Mouse (Mus musculus) intestine, embryonic 14.5 days (tissue): ENCODE measurements around the gene Ddx51. TPM values are rescaled to one million over a fixed set of nuclear protein-coding genes. Genes with fewer than 3 reads are reported as not detected.

Source experiments
- ATAC-seq: fragments of 200-750 bp; cut with Nextera tagmentation; replicated peaks from 2 replicates; pipeline ENCODE4 v1.8.0; 2017; ENCODE audit warnings: low read depth, moderate number of reproducible peaks, moderate TSS enrichment, moderate library complexity; ENCODE audit not compliant: low FRiP score, low TSS enrichment
- DNase-seq: peaks from one replicate; pipeline ENCODE4 v3.0.0-alpha.2; 2018; ENCODE audit warnings: low spot score
- H3K27ac ChIP-seq: fragments of 300-500 bp; sonication (generic); 2 replicates; pipeline ENCODE4 v1.5.1; 2014; ENCODE audit warnings: low read depth, mild to moderate bottlenecking, control low read depth
- H3K27me3 ChIP-seq: fragments of 300-500 bp; sonication (generic); replicated peaks from 2 replicates; pipeline ENCODE4 v1.6.1; 2014; ENCODE audit warnings: low read length, control low read depth; ENCODE audit not compliant: control insufficient read depth, insufficient read depth
- H3K36me3 ChIP-seq: fragments of 300-500 bp; sonication (generic); 2 replicates; pipeline ENCODE4 v1.6.1; 2014; ENCODE audit warnings: low read length, control low read depth; ENCODE audit not compliant: control insufficient read depth, insufficient read depth
- H3K4me1 ChIP-seq: fragments of 300-500 bp; sonication (generic); replicated peaks from 2 replicates; pipeline ENCODE4 v1.6.1; 2014; ENCODE audit warnings: low read length, control low read depth, mixed read lengths; ENCODE audit not compliant: control insufficient read depth, insufficient read depth
- H3K4me2 ChIP-seq: fragments of 300-500 bp; sonication (generic); 2 replicates; pipeline ENCODE4 v1.6.1; 2014; ENCODE audit warnings: low read length
- H3K4me3 ChIP-seq: fragments of 300-500 bp; sonication (generic); 2 replicates; pipeline ENCODE4 v1.5.1; 2014; ENCODE audit warnings: low read depth, low read length, control low read depth, mixed read lengths
- H3K9ac ChIP-seq: fragments of 300-500 bp; sonication (generic); 2 replicates; pipeline ENCODE4 v1.6.1; 2014; ENCODE audit warnings: mild to moderate bottlenecking, low read length
- H3K9me3 ChIP-seq: fragments of 300-500 bp; sonication (generic); 2 replicates; pipeline ENCODE4 v1.6.1; 2016; ENCODE audit warnings: low read length, control low read depth; ENCODE audit not compliant: control insufficient read depth
- WGBS: fragments of 180-500 bp; shearing (Covaris S2); extraction: QIAGEN DNeasy Blood & Tissue Kit; methylation state at CpG from one replicate; pipeline ENCODE4 v1.1.7; 2014; 5-methylcytosine and 5-hydroxymethylcytosine counted together
- microRNA-seq: library from miRNA; unstranded; fragments of <30 nt; microRNA quantifications from one replicate; pipeline ENCODE4, GENCODE M21; 2016
- polyA plus RNA-seq: library from polyadenylated mRNA; unstranded; fragments of >200 nt; fragmentation: Nextera tagmentation; extraction: Ambion mirVana; gene quantifications from 2 replicates; pipeline ENCODE4 v1.2.1, GENCODE M21; 2014

The Ddx51 gene
- polyA plus RNA-seq, 1 experiment from 2014 or later: 27.0 TPM

DNA sequence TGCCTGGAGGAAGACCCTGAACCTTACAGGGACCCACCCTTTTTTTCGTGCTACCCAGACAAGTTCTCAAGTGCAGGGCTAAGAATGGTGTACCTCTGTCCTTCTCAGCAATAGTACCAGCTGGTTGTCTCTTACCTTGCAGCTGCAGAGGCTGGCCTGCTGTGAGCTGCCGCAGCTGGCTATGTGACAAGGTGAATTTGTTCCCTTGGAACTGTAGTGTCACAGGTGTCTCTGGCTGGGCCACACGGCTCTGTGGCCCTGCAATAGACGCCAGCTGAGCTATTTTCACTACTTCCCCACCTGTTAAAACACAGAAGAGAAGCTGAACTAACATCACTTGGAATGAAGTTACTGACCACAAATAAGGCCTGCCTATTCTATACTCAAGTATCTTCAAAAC is 45.4 kb downstream of the Ddx51 start:
- WGBS: 93% methylated on average over 4 of the region's 4 CpGs
- Histone ChIP-seq H3K9me3 (no peaks in the 10 kb centered on the region), H3K27ac (no peak overlapping the region), H3K9ac (no peak overlapping the region), H3K27me3 (no peaks in the 10 kb centered on the region), H3K4me3 (no peak overlapping the region), H3K4me1 (no peaks in the 10 kb centered on the region), H3K4me2 (no peak overlapping the region), H3K36me3 (peaks cover 95% of the 10 kb centered on the region)
- DNase-seq (no peak), ATAC-seq (no peak)

DNA sequence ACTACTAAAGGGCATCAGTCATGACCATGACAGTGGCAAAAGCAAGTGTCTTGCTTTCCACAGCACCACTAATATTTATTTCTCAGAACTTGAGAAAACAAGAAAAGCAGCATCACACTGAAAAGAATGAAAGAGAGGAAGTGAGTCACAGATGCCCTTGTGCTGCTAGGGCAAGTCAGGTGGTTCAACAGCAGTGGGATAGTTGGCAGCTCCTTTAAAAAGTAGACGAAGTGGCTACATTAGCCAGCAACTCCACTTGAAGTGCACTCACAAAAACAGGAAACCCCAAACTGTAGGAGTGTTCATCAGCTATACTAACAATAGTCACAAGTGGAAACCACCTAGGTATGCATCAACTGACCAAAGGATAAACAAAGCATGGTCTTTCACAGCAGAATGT is 50.8 kb downstream of the Ddx51 start:
- Histone ChIP-seq H3K36me3 (peaks cover 97% of the 10 kb centered on the region), H3K9me3 (no peaks in the 10 kb centered on the region), H3K27ac (no peak overlapping the region), H3K4me2 (no peak overlapping the region), H3K4me3 (no peak overlapping the region), H3K4me1 (no peaks in the 10 kb centered on the region), H3K27me3 (no peaks in the 10 kb centered on the region), H3K9ac (no peak overlapping the region)
- ATAC-seq (no peak), DNase-seq (no peak)
- 92% methylated on average over 1 of the region's 1 CpGs for WGBS

DNA sequence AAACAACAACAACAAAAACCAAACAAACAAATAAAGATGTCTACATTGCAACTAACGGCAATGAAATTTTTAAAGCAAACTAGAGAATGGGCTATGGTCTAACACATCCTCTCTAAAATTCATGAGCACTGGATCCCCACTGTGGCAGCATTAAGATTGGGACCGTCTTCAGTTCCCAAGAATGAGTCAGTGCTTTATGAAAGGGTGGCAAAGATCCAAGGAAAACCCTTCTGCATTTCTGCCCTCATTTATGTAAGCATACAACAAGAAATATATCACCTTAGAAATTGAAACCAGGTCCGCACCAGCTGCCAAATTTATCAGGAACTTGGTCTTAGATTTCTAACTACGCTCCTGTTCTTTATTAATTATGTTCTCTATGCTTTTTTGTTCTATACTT is 56.0 kb downstream of the Ddx51 start:
- 89% methylated on average over 4 of the region's 4 CpGs for WGBS
- no peak for DNase-seq
- H3K4me2 ChIP-seq: no peak overlapping the region
- H3K36me3 ChIP-seq: peaks cover 86% of the 10 kb centered on the region
- H3K9ac ChIP-seq: no peak overlapping the region
- H3K27me3 ChIP-seq: no peaks in the 10 kb centered on the region
- no peak overlapping the region for H3K4me3 ChIP-seq
- H3K27ac ChIP-seq: no peak overlapping the region
- ATAC-seq: no peak
- H3K9me3 ChIP-seq: no peaks in the 10 kb centered on the region
- H3K4me1 ChIP-seq: no peaks in the 10 kb centered on the region

Small RNA genes within 50 kb of the gene (microRNA-seq; reads per million reads assigned to microRNA genes)
- 1.5 reads per million, percentile 17 among the genes with 10 or more reads in this experiment for gene Mir7026

Other genes with a start within 250 kb of the Ddx51 start
- 9.4 and 13.3 TPM in 2 replicates for gene Fbrsl1, start 204.9 kb upstream of the Ddx51 start, polyA plus RNA-seq
- 0.50 and 0.80 TPM in 2 replicates for gene Galnt9, start 109.1 kb upstream of the Ddx51 start, polyA plus RNA-seq
- gene Noc4l, start within 50 bp of the Ddx51 start, polyA plus RNA-seq: 60.7 and 69.1 TPM in 2 replicates
- gene Ep400, start 117.3 kb downstream of the Ddx51 start, polyA plus RNA-seq: 39.5 and 41.8 TPM in 2 replicates
- 36.4 and 40.4 TPM in 2 replicates for gene Pus1, start 127.2 kb downstream of the Ddx51 start, polyA plus RNA-seq
- gene Ulk1, start 156.6 kb downstream of the Ddx51 start, polyA plus RNA-seq: 24.8 and 29.2 TPM in 2 replicates
- 28.7 and 29.3 TPM in 2 replicates for gene Hscb, start 186.3 kb downstream of the Ddx51 start, polyA plus RNA-seq
- gene Chek2, start 186.5 kb downstream of the Ddx51 start, polyA plus RNA-seq: 35.8 and 37.8 TPM in 2 replicates
- gene Ttc28, start 226.4 kb downstream of the Ddx51 start, polyA plus RNA-seq: 13.0 and 14.0 TPM in 2 replicates